Mouse (Mus musculus) ES-Bruce4 (cell line): Measurements from ENCODE around the gene Jmjd6.

Experiments
- CTCF ChIP-seq: IDR thresholded peaks from one replicate; pipeline ENCODE4 v1.8.1; 2011; ENCODE audit warnings: low read depth, low read length
- EP300 ChIP-seq: IDR thresholded peaks from 2 replicates; pipeline ENCODE4 v1.6.1; 2011; ENCODE audit warnings: low read depth, low read length; ENCODE audit not compliant: insufficient read depth

- TF ChIP-seq CTCF, result no peak
- TF ChIP-seq EP300, result no peak
Measured at GRCm38 (mm10) chr11:116812793-116813529, 30.3 kb downstream of the Jmjd6 start.
